18 mouse cellular contexts compared by ENCODE assay signal in genomic region chr11:119552902-119553802, GRCm38 (mm10). TPM values are rescaled to one million over a fixed set of nuclear protein-coding genes. Genes with fewer than 3 reads are reported as not detected.
DNase-seq lines count a peak whose midpoint lies in the region; ATAC-seq and TF ChIP-seq lines count a peak whose summit lies in the region.
"Had no signal": no experiment of that assay in that cellular context is flagged by ENCODE, and none has a peak within 500 bp of the region (broad histone marks: within the 10 kb centered on the region; RNA-seq: fewer than 3 reads in every experiment).

No protein-coding gene starts in this region.

- no peaks in the 10 kb centered on the region for H3K27me3 ChIP-seq in hindbrain, postnatal 0 days (ENCODE audit: insufficient read depth, low read length)
- peaks cover 17% of the 10 kb centered on the region; the same call in 1 of the 2 replicates for H3K27me3 ChIP-seq in hindbrain, embryonic 14.5 days (ENCODE audit: control insufficient read depth, insufficient read depth, low read length)
- H3K27me3 ChIP-seq in midbrain, embryonic 13.5 days = peaks cover 86% of the 10 kb centered on the region
- H3K27me3 ChIP-seq in midbrain, embryonic 16.5 days (ENCODE audit: control insufficient read depth, insufficient read depth, low read depth, low read length) = peaks cover 6% of the 10 kb centered on the region
- H3K27me3 ChIP-seq in lung, embryonic 15.5 days = peaks cover 32% of the 10 kb centered on the region
- H3K27me3 ChIP-seq in myocyte (ENCODE audit: control insufficient read depth, insufficient read depth, insufficient read length) = peaks cover 17% of the 10 kb centered on the region
- peaks cover 33% of the 10 kb centered on the region for H3K27me3 ChIP-seq in kidney, embryonic 14.5 days (ENCODE audit: control insufficient read depth, insufficient read depth, low read length)

- DNase-seq in hindbrain, postnatal 0 days (ENCODE audit: low spot score) = peak; percentile 53
- DNase-seq in hindbrain, embryonic 14.5 days (ENCODE audit: low spot score) = no peak
- no peak for DNase-seq in frontal cortex, postnatal 10 days (ENCODE audit: low spot score in 2 of 2)
- DNase-seq: adrenal gland, postnatal 36 days; kidney, adult 11 months; kidney, postnatal 14 days; layer of hippocampus, adult 9-11 months; liver; thymus, postnatal 25 days had no signal

- TF ChIP-seq POLR2A in myocyte (IDR thresholded peaks at IDR 0.05; ENCODE audit: insufficient read length, low read depth) = no peak

- no peak overlapping the region for H3ac ChIP-seq in myocyte (ENCODE audit: control insufficient read depth, insufficient read length)

- H3K27ac ChIP-seq in hindbrain, postnatal 0 days = no peak overlapping the region
- no peak overlapping the region for H3K27ac ChIP-seq in hindbrain, embryonic 14.5 days
- peak overlapping the region; percentile 30; the same call in 1 of the 2 replicates for H3K27ac ChIP-seq in midbrain, embryonic 13.5 days
- H3K27ac ChIP-seq in midbrain, embryonic 16.5 days (ENCODE audit: low read length) = no peak overlapping the region
- peak overlapping the region; percentile 81 for H3K27ac ChIP-seq in lung, embryonic 15.5 days
- H3K27ac ChIP-seq in kidney, embryonic 14.5 days (ENCODE audit: low read depth, low read length) = no peak overlapping the region
- H3K27ac ChIP-seq: embryonic facial prominence, embryonic 13.5 days; heart, embryonic 15.5 days; hindbrain, embryonic 12.5 days; neural tube, embryonic 12.5 days had no signal

- 52% methylated on average over 9 of the region's 9 CpGs for WGBS in hindbrain, postnatal 0 days
- WGBS in hindbrain, embryonic 14.5 days = 65% methylated on average over 9 of the region's 9 CpGs
- WGBS in midbrain, embryonic 13.5 days = 77% methylated on average over 9 of the region's 9 CpGs
- whole genome bisulfite sequencing in midbrain, embryonic 16.5 days = 75% methylated on average over 9 of the region's 9 CpGs
- 41% methylated on average over 9 of the region's 9 CpGs for WGBS in lung, embryonic 15.5 days
- WGBS in kidney, embryonic 14.5 days = 77% methylated on average over 9 of the region's 9 CpGs

- H3K4me2 ChIP-seq in hindbrain, postnatal 0 days (ENCODE audit: low read depth, low read length) = no peak overlapping the region
- no peak overlapping the region for H3K4me2 ChIP-seq in hindbrain, embryonic 14.5 days (replicated peaks)
- no peak overlapping the region for H3K4me2 ChIP-seq in midbrain, embryonic 13.5 days (replicated peaks)
- H3K4me2 ChIP-seq in midbrain, embryonic 16.5 days (ENCODE audit: low read length) = no peak overlapping the region
- H3K4me2 ChIP-seq in lung, embryonic 15.5 days = peak overlapping the region; percentile 19; the same call in 1 of the 2 replicates
- H3K4me2 ChIP-seq in myocyte (ENCODE audit: low read depth) = peak overlapping the region; percentile 14
- H3K4me2 ChIP-seq in kidney, embryonic 14.5 days (replicated peaks; ENCODE audit: low read depth, low read length) = no peak overlapping the region
- H3K4me2 ChIP-seq: embryonic facial prominence, embryonic 13.5 days; heart, embryonic 15.5 days; hindbrain, embryonic 12.5 days; neural tube, embryonic 12.5 days had no signal

- TF ChIP-seq CTCF in hindbrain, postnatal 0 days (IDR thresholded peaks at IDR 0.05; ENCODE audit: low read depth) = no peak

- no peaks in the 10 kb centered on the region for H3K9me3 ChIP-seq in hindbrain, postnatal 0 days (ENCODE audit: low read length)
- no peaks in the 10 kb centered on the region for H3K9me3 ChIP-seq in hindbrain, embryonic 14.5 days (ENCODE audit: control insufficient read depth, low read length)
- H3K9me3 ChIP-seq in midbrain, embryonic 13.5 days = no peaks in the 10 kb centered on the region
- H3K9me3 ChIP-seq in midbrain, embryonic 16.5 days (replicated peaks; ENCODE audit: control insufficient read depth, low read length, poor library complexity, severe bottlenecking) = no peaks in the 10 kb centered on the region
- H3K9me3 ChIP-seq in lung, embryonic 15.5 days = no peaks in the 10 kb centered on the region
- H3K9me3 ChIP-seq in kidney, embryonic 14.5 days (ENCODE audit: control insufficient read depth, low read length) = no peaks in the 10 kb centered on the region
- H3K9me3 ChIP-seq: embryonic facial prominence, embryonic 13.5 days; heart, embryonic 15.5 days; hindbrain, embryonic 12.5 days; neural tube, embryonic 12.5 days had no signal

- no peak for ATAC-seq in hindbrain, postnatal 0 days
- no peak for ATAC-seq in hindbrain, embryonic 14.5 days (ENCODE audit: low FRiP score)
- ATAC-seq in midbrain, embryonic 13.5 days = no peak
- no peak for ATAC-seq in midbrain, embryonic 16.5 days
- ATAC-seq in lung, embryonic 15.5 days (ENCODE audit: borderline replicate concordance, extremely low read depth, low FRiP score, low TSS enrichment) = peak; percentile 19; the same call in 1 of the 2 replicates
- ATAC-seq in kidney, embryonic 14.5 days (ENCODE audit: low FRiP score, low TSS enrichment) = no peak

- H3K36me3 ChIP-seq in hindbrain, postnatal 0 days (ENCODE audit: insufficient read depth, low read length) = no peaks in the 10 kb centered on the region
- H3K36me3 ChIP-seq in hindbrain, embryonic 14.5 days (replicated peaks; ENCODE audit: control insufficient read depth, insufficient read depth) = no peaks in the 10 kb centered on the region
- H3K36me3 ChIP-seq in midbrain, embryonic 13.5 days = no peaks in the 10 kb centered on the region
- H3K36me3 ChIP-seq in midbrain, embryonic 16.5 days (ENCODE audit: control insufficient read depth, insufficient read depth, low read length) = no peaks in the 10 kb centered on the region
- no peaks in the 10 kb centered on the region for H3K36me3 ChIP-seq in lung, embryonic 15.5 days
- no peaks in the 10 kb centered on the region for H3K36me3 ChIP-seq in myocyte (ENCODE audit: control insufficient read depth, insufficient read depth)
- no peaks in the 10 kb centered on the region for H3K36me3 ChIP-seq in kidney, embryonic 14.5 days (ENCODE audit: control insufficient read depth, insufficient read depth, low read length)
- H3K36me3 ChIP-seq: embryonic facial prominence, embryonic 13.5 days; heart, embryonic 15.5 days; hindbrain, embryonic 12.5 days; neural tube, embryonic 12.5 days had no signal

- no peak overlapping the region for H3K4me3 ChIP-seq in hindbrain, postnatal 0 days (ENCODE audit: low read length)
- H3K4me3 ChIP-seq in hindbrain, embryonic 14.5 days (replicated peaks; ENCODE audit: low read length) = no peak overlapping the region
- no peak overlapping the region for H3K4me3 ChIP-seq in midbrain, embryonic 13.5 days (replicated peaks)
- H3K4me3 ChIP-seq in midbrain, embryonic 16.5 days (ENCODE audit: low read depth, low read length) = no peak overlapping the region
- no peak overlapping the region for H3K4me3 ChIP-seq in lung, embryonic 15.5 days
- H3K4me3 ChIP-seq in myocyte = no peak overlapping the region
- no peak overlapping the region for H3K4me3 ChIP-seq in kidney, embryonic 14.5 days (ENCODE audit: low read length)
- H3K4me3 ChIP-seq: embryonic facial prominence, embryonic 13.5 days; heart, embryonic 15.5 days; hindbrain, embryonic 12.5 days; neural tube, embryonic 12.5 days had no signal

- H3K9ac ChIP-seq in hindbrain, postnatal 0 days (replicated peaks; ENCODE audit: low read length) = no peak overlapping the region
- no peak overlapping the region for H3K9ac ChIP-seq in hindbrain, embryonic 14.5 days
- no peak overlapping the region for H3K9ac ChIP-seq in midbrain, embryonic 13.5 days (replicated peaks)
- no peak overlapping the region for H3K9ac ChIP-seq in midbrain, embryonic 16.5 days (ENCODE audit: low read depth, low read length)
- no peak overlapping the region for H3K9ac ChIP-seq in lung, embryonic 15.5 days
- H3K9ac ChIP-seq in kidney, embryonic 14.5 days (ENCODE audit: low read depth, low read length) = no peak overlapping the region
- H3K9ac ChIP-seq: embryonic facial prominence, embryonic 13.5 days; heart, embryonic 15.5 days; hindbrain, embryonic 12.5 days; neural tube, embryonic 12.5 days had no signal

- peaks cover 29% of the 10 kb centered on the region for H3K4me1 ChIP-seq in hindbrain, postnatal 0 days (ENCODE audit: insufficient read depth, low read length)
- H3K4me1 ChIP-seq in hindbrain, embryonic 14.5 days (replicated peaks; ENCODE audit: control insufficient read depth, insufficient read depth, low read length) = peaks cover 31% of the 10 kb centered on the region
- H3K4me1 ChIP-seq in midbrain, embryonic 13.5 days (replicated peaks) = peaks cover 43% of the 10 kb centered on the region
- peaks cover 26% of the 10 kb centered on the region for H3K4me1 ChIP-seq in midbrain, embryonic 16.5 days (ENCODE audit: control insufficient read depth, insufficient read depth, low read length)
- H3K4me1 ChIP-seq in lung, embryonic 15.5 days = peaks cover 89% of the 10 kb centered on the region
- H3K4me1 ChIP-seq in kidney, embryonic 14.5 days (ENCODE audit: control insufficient read depth, insufficient read depth, low read length) = peaks cover 20% of the 10 kb centered on the region

- H3K79me2 ChIP-seq in myocyte (ENCODE audit: control insufficient read depth, insufficient read depth) = no peaks in the 10 kb centered on the region

TF ChIP-seq in myocyte, 11 proteins besides CTCF, POLR2A, EP300 and RAD21 (continues in another document):
- peak in 2 of 3 experiments; percentile 69 to 70 for TF ChIP-seq MYOD1 (IDR thresholded peaks at IDR 0.05; ENCODE audit: control insufficient read depth in 1 of 3, insufficient read length in 2 of 3, low read depth in 2 of 3)

RNA-seq across cellular contexts. Expression of gene Nptx1, which starts 5.6 kb away (rescaled TPM):
- 27.0 and 29.0 TPM in 2 replicates for total RNA-seq in hindbrain, postnatal 0 days (2014; rRNA removed)
- 9.4 and 10.1 TPM in 2 replicates for polyA plus RNA-seq in hindbrain, postnatal 0 days (2015; fragmentation: Nextera tagmentation; extraction: Ambion mirVana)
- polyA plus RNA-seq in hindbrain, embryonic 14.5 days (2014; fragmentation: Nextera tagmentation; extraction: Ambion mirVana) = 17.4 and 20.5 TPM in 2 replicates
- 7.3 and 8.6 TPM in 2 replicates for polyA plus RNA-seq in midbrain, embryonic 13.5 days (2015; fragmentation: Nextera tagmentation; extraction: Ambion mirVana)
- 12.4 and 12.6 TPM in 2 replicates for polyA plus RNA-seq in midbrain, embryonic 16.5 days (2015; fragmentation: Nextera tagmentation; extraction: Ambion mirVana)
- 1.7 TPM in 2 replicates for polyA plus RNA-seq in lung, embryonic 15.5 days (2015; fragmentation: Nextera tagmentation; extraction: Ambion mirVana)
- 9.3 TPM for polyA plus RNA-seq in myocyte (2012; fragmentation: generic; extraction: Trizol)
- 0.40 and 0.53 TPM in 2 replicates for polyA plus RNA-seq in kidney, embryonic 14.5 days (2014; fragmentation: Nextera tagmentation; extraction: Ambion mirVana)

RNA-seq across cellular contexts. Expression of gene Rptor, which starts 49.6 kb away (rescaled TPM):
- 60.8 and 69.0 TPM in 2 replicates for total RNA-seq in hindbrain, postnatal 0 days (2014; rRNA removed)
- polyA plus RNA-seq in hindbrain, postnatal 0 days (2015; fragmentation: Nextera tagmentation; extraction: Ambion mirVana) = 8.6 and 8.7 TPM in 2 replicates
- polyA plus RNA-seq in hindbrain, embryonic 14.5 days (2014; fragmentation: Nextera tagmentation; extraction: Ambion mirVana) = 12.3 and 13.2 TPM in 2 replicates
- 9.7 and 11.7 TPM in 2 replicates for polyA plus RNA-seq in midbrain, embryonic 13.5 days (2015; fragmentation: Nextera tagmentation; extraction: Ambion mirVana)
- polyA plus RNA-seq in midbrain, embryonic 16.5 days (2015; fragmentation: Nextera tagmentation; extraction: Ambion mirVana) = 9.9 and 10.4 TPM in 2 replicates
- polyA plus RNA-seq in lung, embryonic 15.5 days (2015; fragmentation: Nextera tagmentation; extraction: Ambion mirVana) = 8.5 and 9.7 TPM in 2 replicates
- polyA plus RNA-seq in myocyte (2012; fragmentation: generic; extraction: Trizol) = 59.5 TPM
- polyA plus RNA-seq in kidney, embryonic 14.5 days (2014; fragmentation: Nextera tagmentation; extraction: Ambion mirVana) = 11.8 and 15.7 TPM in 2 replicates

Comparison
In these comparisons a context has a peak if more than half of its experiments do, and no peak if none do; other contexts are left out.
1. H3K27ac ChIP-seq: peak in midbrain, embryonic 13.5 days (single experiment) and lung, embryonic 15.5 days (single experiment); none in hindbrain, postnatal 0 days (single experiment), hindbrain, embryonic 14.5 days (single experiment), midbrain, embryonic 16.5 days (single experiment) and kidney, embryonic 14.5 days (single experiment).
2. H3K4me2 ChIP-seq: peak in lung, embryonic 15.5 days (single experiment) and myocyte (single experiment); none in hindbrain, postnatal 0 days (single experiment), hindbrain, embryonic 14.5 days (single experiment), midbrain, embryonic 13.5 days (single experiment), midbrain, embryonic 16.5 days (single experiment) and kidney, embryonic 14.5 days (single experiment).